Mouse (Mus musculus): ENCODE results near the gene Tmem104.

The Tmem104 gene

DNA sequence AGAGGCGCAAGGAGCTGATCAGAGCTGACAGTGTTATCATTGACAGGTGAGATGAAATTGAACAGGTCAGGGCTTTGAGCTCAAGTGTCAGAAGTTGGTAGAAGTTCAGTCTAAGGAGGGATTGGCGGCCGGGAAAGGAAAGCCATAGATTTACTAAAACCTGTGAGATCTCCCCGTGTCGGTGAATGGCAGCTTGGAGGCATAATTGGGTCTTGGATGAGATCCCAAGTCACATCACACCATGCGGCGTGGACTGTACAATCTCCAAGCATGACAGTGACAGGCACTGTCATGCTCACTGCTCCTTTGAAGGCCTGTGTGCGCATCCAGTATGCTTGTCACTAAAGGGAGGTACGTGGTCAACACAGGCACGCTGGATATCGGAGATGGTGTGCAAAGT is 75.7 kb downstream of the Tmem104 start:
- no peak for DNase-seq (ENCODE audit: low spot score in 2 of 2)

DNA sequence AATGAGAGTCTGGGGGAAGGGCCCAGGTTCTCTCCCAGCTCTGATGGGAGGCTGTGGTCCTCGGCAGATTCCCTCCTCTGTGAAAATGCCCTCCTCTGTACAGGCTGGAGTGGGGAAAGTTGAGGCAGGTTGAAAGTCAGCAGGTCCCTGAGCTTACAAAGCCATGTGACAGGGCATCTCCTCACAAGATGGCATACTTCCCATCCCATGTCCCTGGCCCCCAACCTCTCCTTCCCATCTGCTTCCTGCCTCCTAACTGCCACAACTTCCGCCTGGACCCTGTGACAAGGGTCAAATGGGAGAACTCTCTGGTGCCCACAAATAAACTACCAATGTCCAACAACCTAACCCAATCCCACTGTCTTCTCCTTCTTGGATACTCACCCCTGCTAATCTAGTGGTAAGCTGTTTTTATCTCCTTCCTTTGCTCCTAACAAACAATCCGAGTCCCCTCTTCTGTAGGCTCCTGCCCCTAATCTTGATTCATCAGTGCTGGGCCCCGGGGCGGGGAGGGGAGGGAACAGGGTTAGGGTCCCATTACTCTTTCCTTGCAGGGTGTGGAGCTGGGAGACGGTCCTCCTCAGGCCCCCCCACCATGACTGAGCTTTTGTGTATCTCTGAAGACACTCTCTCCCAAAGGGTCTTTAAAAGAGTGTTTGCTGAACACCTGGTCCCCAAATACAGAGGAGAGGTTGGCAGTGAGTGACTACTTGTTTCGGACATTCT is 77.0 kb downstream of the Tmem104 start:
- DNase-seq (ENCODE audit: low spot score in 2 of 2), result no peak

DNA sequence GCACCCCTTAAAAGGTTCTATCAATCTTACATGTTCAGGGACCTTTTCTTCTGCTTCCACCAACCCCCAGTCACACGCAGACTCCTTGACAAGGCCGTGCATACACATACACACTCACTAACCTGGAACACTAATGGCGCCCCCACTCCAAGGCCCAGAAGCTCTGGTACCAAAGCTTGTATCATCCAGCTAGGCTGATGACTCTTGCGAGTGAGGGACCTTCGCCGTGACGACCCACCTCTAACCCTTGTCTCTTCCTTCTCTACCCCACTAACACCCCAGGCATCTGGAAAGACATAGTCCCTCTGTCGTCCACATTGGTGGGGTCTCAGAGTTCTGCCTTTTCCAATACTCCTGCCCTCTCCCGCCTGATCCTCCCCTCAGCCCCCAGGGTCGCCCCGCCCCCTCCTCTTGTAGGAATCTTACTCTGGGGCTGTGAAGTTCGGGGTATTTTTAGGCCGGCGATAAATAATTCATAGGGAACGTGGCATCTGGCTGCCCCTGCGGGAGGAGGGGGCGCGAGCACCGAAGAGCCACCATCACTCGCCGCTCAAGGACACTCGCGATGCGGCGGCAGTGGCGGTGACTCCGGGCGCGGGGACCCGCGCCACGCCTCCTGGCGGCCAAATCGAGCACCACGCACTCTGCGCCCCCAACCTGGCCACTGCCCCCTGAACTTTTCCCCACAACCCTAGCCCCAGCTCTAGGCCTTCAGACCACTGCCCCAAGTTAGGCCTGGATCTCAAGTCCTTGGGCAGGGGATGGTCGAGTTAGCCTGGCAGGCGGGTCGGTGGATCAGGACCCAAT is 77.8 kb downstream of the Tmem104 start:
- peak in 1 of 2 experiments; percentile 52 for DNase-seq (ENCODE audit: low spot score in 2 of 2)

DNA sequence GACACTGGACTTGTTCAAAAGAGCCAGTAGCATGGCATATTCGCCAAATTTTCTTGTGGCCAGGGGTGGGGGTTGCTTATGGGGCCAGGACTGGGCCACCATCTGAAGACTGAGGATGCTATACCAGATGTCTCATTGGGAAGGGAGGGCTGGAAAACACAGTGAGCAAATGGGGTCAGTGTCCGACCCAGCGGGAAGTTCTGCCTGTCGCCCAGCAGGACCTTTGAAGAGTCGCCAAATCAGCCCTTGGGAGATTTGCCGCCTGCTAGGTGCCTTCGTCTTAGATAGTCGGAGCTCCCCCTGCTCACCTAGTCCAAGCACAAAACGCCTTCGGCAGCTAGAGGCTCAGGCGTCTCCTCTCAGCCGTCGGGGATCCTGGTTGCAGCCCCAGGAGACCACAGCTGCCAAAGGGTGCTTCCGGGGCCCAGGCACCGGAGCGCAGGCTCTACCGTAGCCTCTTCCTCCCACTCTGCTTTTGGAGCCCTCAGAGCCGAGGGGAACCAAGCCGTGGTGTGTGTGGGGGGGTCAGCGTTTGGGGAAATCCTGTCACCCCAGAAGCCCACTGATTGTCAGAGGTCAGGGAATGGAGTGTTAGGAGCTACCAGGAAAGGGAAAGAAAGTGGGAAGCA is 78.6 kb downstream of the Tmem104 start:
- no peak for DNase-seq (ENCODE audit: low spot score in 2 of 2)

DNA sequence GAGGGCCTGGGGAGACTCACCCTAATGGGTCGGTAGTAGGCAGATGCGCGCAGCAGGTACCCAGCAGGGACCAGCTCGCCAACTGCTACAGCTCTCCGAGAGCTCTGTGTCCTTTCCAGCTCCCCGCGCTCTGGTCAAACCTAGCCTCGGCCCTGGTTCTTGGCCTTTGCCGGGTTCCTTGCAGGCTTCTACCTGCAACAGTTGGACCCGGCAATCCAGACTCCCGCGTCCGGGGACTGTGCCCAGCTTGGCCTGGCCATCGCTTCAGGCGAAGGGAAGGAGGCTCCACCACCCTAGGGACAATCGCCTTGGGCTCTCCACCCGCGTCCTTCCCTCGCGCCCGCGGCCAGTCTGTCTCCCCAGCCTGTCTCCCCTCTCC is 79.1 kb downstream of the Tmem104 start:
- no peak for DNase-seq (ENCODE audit: low spot score in 2 of 2)

DNA sequence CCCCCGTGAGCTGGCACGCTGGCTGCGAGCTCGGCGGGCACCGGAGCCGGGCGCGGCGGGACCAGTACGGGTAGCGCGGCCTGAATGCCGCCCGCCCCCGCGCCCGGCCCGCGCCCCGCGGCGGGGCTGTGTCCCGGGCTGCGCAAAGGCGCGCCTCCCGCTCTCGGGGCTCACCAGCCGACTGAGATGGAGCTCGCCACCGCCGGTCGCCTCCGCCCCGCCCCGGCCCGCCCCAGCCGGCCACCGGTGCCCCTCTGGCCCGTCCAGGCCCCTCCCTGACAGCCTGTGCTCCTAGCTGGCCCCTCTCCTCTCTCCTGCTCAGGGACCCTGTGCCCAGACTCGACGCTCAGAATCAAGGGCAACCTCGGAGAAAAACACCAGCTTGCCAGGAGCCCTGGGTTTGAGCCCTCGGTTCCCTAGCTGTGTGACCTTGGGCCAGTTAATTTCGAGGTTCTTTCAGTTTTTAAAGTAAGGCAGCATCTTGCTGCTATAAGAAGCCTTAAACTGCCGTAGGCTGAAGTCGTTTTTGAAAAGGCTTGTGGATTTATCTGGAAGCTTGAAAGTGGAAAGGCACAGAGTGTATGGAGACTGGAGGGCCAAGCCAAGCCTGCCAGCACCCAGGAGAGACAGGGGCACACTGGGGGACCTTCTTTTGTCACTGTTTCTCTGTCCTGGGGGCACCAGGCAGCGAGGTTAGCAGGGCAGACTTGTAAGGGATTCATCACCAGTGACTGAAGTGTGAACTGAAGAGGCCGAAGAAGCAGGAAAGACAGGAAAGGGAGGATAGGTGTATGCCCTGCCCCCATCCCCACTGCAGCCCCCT is 80.0 kb downstream of the Tmem104 start, which contains the start of gene Grin2c:
Gene Grin2c (minus strand): TSS at position 183 of the 823 bp plus-strand sequence.
- no peak for DNase-seq (ENCODE audit: low spot score in 2 of 2)

DNA sequence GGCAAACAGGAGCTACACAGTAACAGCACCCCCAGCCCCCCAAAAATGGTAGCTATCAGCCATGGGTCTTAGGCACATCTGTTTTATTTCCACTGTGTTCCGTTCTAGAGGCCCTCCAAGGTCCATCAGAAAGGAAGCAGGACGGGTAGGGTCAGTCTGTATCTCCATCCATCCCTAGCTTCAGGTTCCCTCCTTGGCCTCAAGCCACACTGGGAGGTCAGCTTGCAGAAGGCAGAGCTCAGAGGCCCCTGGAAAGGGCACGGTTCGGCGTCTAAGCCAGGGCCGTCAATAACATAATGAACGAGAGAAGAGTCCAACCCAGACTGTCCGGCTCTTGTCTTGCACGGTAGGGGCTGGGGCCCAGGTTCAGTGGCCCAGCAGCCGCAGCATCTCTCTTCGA is 80.7 kb downstream of the Tmem104 start:
- no peak for DNase-seq (ENCODE audit: low spot score in 2 of 2)

DNA sequence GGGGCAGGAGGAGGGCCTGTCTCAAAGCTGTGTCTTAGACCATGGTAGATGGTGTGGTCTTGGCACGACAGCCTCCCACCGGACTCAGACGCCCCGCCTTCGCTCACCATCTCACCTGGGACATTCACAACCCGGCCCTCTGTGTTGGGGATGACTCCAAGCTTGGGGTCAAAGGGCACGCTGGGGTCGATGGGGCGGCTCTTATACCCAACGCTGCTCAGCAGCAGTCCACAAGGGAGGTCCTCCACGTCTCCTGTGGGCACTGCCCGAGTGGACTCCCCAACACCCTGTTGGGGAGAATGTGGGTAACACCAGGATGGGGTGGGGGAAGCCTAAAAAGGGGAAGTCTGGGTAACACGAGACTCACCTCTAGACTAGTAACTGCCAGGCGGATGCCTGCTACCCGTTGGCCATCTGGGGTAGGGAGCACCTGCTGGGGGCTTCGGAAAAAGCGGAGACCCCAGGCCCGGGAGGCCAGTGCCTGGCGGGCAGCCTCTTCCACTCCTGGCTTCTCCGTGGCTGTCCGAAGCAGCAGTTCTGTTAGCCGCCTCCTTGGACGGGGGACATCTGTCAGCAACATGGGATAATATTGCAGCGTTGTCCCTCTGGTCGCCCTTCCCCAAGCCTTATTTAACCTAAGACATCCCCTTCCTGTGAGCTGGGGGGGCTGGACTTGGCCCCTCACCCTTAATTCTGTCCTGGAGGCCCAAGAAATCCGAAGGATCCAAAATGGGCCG is 82.2 kb downstream of the Tmem104 start:
- no peak for DNase-seq (ENCODE audit: low spot score in 2 of 2)

DNA sequence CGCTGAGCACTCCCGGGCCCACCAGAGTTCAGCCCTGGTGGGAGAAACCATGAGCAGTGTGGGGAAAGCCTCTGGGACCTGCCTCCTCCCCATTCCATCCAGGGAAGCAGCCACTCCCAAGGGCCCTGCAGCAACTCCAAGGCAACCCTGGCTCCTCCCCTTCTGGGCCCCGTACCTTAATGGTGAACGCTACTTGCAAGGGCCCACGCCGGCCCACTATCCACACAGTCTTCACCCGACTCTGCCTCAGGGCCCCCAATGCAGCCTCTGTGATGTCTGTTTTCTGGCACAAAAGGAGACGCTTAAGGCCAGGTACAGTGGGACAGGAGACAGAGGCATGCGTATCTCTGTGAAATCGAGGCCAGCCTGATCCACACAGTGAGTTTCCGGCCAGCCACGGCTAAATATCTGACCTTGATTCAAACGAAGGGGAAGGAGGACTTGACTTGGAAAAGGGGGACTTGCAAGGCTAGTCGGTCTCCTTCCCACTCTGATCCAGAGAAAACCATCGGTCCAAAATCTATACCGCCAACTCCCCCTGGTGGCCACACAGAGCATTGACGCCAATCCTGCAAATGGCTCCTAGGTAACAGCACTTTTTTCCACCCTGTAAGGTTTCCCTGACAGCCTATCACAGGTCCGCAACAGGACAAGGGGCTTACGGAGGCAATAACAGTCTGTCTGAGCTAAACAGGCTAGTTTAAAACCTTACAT is 83.0 kb downstream of the Tmem104 start:
- DNase-seq (ENCODE audit: low spot score in 2 of 2), result peak; percentile 76 to 88

DNA sequence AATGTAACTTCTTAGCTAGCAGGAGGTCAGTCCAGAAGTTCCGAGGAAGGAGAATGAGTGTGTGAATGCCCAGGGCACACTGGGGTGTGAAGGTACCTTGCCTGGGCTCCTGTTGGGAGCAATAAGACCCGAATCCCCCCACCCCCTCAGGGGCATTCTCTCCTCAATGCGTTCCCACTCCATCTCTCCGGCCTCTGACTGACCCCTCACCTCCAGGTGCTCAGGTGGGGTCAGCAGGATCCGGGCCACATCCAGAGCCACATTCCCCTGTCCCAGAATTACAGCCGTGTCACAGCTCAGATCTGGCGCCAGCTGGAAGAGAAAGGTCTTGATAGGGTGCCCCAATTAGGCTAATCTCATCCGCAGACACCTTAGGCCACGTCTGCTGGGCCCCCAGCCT is 83.8 kb downstream of the Tmem104 start:
- DNase-seq (ENCODE audit: low spot score in 2 of 2), result no peak

DNA sequence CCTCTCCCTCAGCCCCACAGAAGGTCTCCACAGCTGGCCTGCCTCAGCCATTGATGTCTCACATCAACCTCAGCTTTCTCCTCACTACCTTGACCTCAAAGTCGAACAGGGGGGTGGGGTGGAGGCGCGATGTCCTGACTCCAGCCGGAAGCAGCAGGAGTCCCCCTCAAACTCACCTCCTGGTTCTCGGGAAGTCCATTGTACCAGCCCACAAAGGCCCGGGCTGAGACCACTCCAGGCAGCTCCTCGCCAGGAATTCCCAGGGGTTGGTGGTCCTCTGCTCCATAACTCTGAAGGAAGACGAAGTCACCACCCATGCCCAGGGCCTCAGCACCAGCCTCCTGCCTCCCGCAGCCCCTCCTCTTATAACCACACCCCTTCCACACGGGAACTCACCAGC is 84.2 kb downstream of the Tmem104 start:
- DNase-seq (ENCODE audit: low spot score in 2 of 2), result no peak

DNA sequence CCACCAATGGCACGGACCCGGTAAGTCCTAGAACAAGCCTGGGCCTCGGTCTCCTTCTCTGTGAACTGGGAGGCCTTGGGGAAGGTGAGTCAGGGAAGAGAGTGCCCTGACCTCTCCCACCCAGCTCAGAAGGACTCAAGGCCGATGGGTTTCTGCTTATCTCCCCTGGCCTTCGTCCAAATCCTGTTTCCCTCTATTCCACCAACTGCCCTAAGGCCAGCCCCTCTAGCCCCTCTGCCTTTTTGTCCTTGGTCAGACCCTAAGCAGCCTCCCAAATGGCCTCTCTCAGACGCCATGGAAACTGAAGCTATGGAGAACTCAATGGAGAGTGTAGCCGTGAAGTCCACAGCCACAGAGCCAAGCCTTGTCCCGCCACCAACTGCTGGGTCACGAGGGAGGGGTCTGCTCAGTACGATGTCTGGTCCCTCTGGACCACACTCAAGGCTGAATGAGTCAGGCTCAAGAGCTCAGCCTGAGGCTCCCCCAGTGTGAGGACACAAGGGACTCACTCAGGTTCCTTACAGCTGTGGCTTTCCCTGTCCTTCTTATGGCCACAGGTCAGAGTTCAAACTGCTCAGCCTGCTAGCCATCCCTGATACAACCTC is 85.7 kb downstream of the Tmem104 start:
- no peak for DNase-seq (ENCODE audit: low spot score in 2 of 2)

DNA sequence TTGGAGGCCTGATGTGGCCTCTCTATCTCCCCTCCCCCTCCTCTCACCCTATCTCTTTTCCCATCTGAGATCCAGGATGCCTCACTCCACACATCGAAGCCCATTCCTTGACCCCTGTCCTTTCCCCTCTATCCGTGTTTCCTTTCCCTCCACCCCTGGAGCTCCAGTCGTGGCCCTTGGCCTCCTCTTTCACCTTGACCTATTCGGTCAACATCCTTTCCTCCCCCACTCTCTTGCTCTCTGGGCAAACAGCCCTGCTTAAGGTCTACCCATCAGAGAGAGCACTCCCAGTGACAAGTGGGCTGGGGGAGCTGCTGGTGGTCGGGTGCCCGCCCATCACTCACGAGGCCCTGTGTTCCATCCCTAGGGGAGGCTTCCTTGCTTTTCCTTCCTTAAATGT is 86.4 kb downstream of the Tmem104 start:
- no peak for DNase-seq (ENCODE audit: low spot score in 2 of 2)

DNA sequence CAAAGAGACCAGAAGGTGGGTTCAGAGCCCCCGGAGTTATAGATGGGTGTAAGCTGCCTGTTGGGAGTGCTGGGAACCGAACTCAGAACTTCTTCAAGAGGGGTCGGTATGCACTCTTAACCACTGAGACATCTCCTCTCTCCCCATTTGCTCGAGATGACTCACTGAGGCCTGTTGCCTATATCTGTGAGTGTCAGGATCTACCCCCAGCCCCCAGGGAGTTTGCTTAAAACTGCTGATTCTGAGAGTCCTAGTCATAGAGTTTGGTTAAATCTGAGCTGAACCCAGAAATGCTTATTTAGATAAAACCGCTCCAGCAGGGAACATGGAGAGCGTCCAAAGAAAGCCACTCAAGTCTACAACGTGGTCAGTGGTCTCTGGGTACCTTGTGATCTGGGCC is 86.9 kb downstream of the Tmem104 start:
- DNase-seq (ENCODE audit: low spot score in 2 of 2), result no peak

DNA sequence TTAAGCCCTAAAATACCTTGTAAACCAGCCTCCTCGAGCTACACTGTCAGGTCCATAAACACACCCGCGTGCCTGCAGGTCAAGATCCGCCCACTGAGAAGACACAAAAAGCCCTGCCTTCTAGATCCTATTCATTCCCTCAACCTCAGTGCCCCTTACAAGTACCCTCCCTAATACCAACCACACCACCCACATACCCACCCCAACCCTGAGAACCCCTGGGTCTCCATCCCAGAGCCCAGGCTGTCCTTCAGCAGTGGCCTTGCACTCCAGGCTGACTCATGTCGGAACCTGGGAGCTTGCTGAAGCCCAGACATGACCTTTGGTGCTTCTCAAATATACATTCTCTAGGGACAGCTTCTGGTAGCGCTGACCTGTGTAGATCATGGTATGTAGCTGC is 87.5 kb downstream of the Tmem104 start:
- DNase-seq (ENCODE audit: low spot score in 2 of 2), result no peak

DNA sequence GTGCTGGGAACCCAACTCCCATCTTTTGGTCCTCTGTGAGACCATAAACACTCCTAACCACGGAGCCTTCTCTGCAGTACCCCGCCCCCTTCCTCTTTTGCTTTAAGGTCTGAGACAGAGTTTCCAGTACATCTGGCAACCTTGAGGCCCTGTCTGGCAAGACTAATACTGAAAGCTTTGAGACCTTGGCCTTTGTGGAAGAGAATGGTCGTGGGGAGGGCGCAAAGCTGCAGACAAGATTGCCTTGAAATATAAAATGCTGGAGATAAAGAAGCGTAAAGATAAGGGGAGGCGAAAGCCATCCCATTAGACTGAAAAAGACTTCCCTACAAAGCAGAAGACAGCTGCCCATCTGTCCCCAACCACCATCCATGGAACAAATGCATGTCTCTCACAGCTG is 88.2 kb downstream of the Tmem104 start:
- no peak for DNase-seq (ENCODE audit: low spot score in 2 of 2)

DNA sequence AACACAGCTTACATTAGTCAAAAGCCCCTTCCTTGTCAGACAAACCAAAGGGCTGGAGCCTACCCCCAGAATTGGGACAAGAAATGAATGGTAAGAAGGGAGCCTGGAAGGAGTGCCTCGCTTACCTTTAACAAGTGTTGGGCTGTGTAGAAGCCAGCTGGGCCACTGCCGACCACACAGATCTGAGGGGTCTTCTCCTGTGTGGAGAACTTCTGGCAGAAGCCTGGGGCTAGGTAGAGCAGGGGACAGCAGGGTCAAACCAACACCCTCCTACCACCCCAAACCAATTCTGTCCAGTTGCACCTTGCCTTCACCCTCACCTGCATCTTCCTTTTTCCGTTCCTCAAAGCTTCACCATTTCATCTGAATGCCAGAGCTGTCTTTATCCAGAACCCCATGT is 88.7 kb downstream of the Tmem104 start:
- no peak for DNase-seq (ENCODE audit: low spot score in 2 of 2)

DNA sequence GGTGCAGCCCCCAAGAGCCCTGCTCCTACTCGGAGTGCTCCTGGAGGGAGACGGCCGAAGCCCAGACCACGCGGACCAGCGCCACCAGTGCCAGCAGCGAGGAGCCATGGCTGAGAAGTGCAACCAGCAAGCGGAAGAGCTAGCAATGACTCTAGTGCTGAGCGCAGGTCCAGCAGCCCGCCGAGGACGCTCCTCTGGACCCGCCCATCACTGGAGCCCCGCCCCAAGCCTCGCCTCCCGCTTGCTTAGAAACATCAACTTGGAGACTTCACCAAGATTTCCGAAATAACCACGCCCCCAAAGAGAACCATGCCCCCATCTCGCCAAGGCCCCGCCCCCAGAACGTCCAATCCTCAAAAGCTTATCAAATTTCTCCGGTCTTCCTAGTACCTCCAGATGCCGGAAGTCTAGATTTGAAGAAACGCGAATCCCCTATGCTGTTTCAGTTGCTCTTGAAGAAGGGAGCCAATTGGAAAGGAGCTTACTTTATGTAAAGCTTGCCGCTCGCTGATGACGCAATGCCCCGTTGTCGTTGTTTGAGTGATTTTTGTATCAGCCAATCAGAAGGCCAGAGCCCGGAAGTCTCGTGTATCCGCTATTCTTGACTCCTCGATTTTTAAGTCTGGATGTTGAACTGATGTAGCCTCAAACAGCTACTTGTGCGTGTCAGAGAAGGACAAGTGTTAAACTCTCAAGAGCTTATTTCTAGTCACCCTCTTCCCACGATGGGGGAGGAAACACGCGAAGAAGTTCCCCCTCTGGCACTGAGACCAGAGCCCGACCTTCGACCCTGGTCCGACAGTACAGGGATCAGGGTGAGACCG is 89.7 kb downstream of the Tmem104 start, which contains the start of gene Fdxr:
Gene Fdxr (minus strand): TSS at position 271 of the 824 bp plus-strand sequence.
- peak; percentile 88 to 93 for DNase-seq (ENCODE audit: low spot score in 2 of 2)

DNA sequence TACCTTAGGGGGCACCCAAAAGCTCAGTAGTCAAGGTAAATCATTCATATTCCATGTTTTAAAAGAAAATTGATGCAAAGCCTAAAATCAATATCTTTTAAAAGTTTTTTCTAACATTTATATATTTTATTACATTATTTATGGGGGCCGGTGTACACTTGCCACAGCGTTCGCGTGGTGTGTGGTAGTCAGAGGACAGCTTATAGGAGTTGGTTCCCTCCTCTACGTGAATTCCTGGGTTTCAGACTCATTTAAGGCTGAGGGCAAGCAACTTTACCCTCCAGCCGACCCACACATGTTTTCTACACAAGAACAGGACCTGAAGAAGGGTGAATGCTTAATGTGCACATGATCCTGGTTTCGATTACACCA is 90.3 kb downstream of the Tmem104 start:
- no peak for DNase-seq (ENCODE audit: low spot score in 2 of 2)

Measured in cerebellum, postnatal 4 days (tissue).